Mouse (Mus musculus) brain, embryonic 14.5 days (tissue): ENCODE results near the gene Gng7.

ENCODE experiments used
- CTCF ChIP-seq: fragments of 200-500 bp; IDR thresholded peaks from 2 replicates; pipeline ENCODE4 v1.5.1; 2012; ENCODE audit warnings: inconsistent platforms, mild to moderate bottlenecking, moderate library complexity, borderline replicate concordance; ENCODE audit not compliant: insufficient read depth, insufficient read length; ENCODE audit errors: extremely low read depth
- POLR2A ChIP-seq: fragments of 200-500 bp; IDR thresholded peaks from 2 replicates; pipeline ENCODE4 v1.6.1; 2012; ENCODE audit warnings: mild to moderate bottlenecking, inconsistent platforms, borderline replicate concordance; ENCODE audit not compliant: poor library complexity, insufficient read depth, insufficient read length, severe bottlenecking; ENCODE audit errors: extremely low read depth

DNA sequence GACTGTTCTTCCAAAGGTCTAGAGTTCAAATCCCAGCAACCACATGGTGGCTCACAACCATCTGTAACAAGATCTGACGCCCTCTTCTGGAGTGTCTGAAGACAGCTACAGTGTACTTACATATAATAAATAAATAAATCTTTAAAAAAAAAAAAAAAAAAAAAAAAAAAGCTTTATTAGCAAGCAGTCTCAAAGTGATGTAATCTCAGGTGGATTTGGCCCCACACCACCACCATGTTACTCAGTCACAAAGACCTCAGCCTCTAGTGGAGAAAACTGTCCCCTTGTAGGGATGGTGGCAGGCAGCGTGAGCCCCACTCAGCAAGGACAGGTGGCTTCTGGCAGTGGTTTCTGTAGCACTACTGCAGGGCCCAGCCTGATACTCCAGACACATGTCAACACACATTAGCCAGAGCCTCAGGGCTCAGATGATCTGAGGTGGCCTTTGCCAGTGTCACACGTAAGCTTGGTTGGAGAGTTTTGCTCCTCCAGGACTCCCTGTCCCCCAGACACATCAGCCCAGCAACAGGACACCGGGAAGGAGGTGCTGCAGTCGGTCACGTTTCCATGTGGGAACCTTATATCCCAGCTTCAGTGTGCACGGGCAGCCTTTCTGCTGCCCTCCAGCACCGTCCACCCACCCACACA, 101.3 kb downstream of the Gng7 start:
- no peak for TF ChIP-seq CTCF
- no peak for TF ChIP-seq POLR2A
